Mouse (Mus musculus): ENCODE measurements around the gene Mx1. TPM values are rescaled to one million over a fixed set of nuclear protein-coding genes. Genes with fewer than 3 reads are reported as not detected.

The Mx1 gene
- polyA plus RNA-seq, 1 experiment from 2014 or later = not detected

DNA sequence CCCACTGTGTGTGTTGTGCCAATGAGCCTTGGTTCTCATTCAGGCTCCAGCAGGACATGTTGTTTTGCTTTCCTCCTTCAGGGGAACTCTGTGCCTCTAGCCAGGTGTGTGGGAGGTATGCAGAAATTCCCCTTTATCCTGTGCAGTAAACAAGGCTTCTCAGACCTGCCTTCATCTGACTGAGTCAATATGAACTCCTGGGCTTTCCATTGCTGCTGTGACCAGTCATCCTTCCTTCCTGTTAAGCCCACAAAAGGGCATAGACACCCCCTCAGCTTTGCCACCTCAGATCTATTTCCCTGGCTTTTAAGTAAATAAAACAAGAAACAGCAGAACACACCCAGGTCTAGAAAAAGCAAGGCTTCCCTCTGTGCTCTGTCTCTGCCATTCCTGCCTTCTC is 61.0 kb downstream of the Mx1 start:
- Histone ChIP-seq H3K4me1 (no peaks in the 10 kb centered on the region), H3K27ac (replicated peaks) (no peak overlapping the region), H3K36me3 (no peaks in the 10 kb centered on the region), H3K9ac (replicated peaks) (no peak overlapping the region), H3K27me3 (no peaks in the 10 kb centered on the region), H3K4me2 (replicated peaks) (no peak overlapping the region), H3K4me3 (no peak overlapping the region), H3K9me3 (no peaks in the 10 kb centered on the region)
- no peak for ATAC-seq (replicated peaks)

GRCm38 (mm10) chr16:97399991-97400390 is 62.7 kb downstream of the Mx1 start:
- 93% methylated on average over 4 of the region's 4 CpGs for WGBS
- no peaks in the 10 kb centered on the region for H3K4me1 ChIP-seq
- no peak overlapping the region for H3K4me3 ChIP-seq
- H3K9me3 ChIP-seq = no peaks in the 10 kb centered on the region
- H3K27me3 ChIP-seq = no peaks in the 10 kb centered on the region
- H3K27ac ChIP-seq (replicated peaks) = no peak overlapping the region
- no peak for ATAC-seq (replicated peaks)
- H3K9ac ChIP-seq (replicated peaks) = no peak overlapping the region
- no peaks in the 10 kb centered on the region for H3K36me3 ChIP-seq
- no peak overlapping the region for H3K4me2 ChIP-seq (replicated peaks)

- no peak overlapping the region for H3K4me2 ChIP-seq (replicated peaks)
- ATAC-seq (replicated peaks) = no peak
- 93% methylated on average over 2 of the region's 2 CpGs for WGBS
- H3K27me3 ChIP-seq = no peaks in the 10 kb centered on the region
- H3K9me3 ChIP-seq = no peaks in the 10 kb centered on the region
- H3K4me1 ChIP-seq = no peaks in the 10 kb centered on the region
- no peak overlapping the region for H3K27ac ChIP-seq (replicated peaks)
- no peak overlapping the region for H3K9ac ChIP-seq (replicated peaks)
- H3K4me3 ChIP-seq = no peak overlapping the region
- no peaks in the 10 kb centered on the region for H3K36me3 ChIP-seq
Measured at GRCm38 (mm10) chr16:97397945-97398531, 64.7 kb downstream of the Mx1 start.

Other genes starting within 250 kb of the Mx1 start
- 1.0 and 2.1 TPM in 2 replicates for gene Bace2, start 106.2 kb downstream of the Mx1 start, polyA plus RNA-seq (2015; fragmentation: Nextera tagmentation; extraction: Ambion mirVana)
- gene Fam3b, start 51.9 kb upstream of the Mx1 start, polyA plus RNA-seq (2015; fragmentation: Nextera tagmentation; extraction: Ambion mirVana) = not detected in 2 replicates
- gene Tmprss2, start 148.3 kb upstream of the Mx1 start, polyA plus RNA-seq (2015; fragmentation: Nextera tagmentation; extraction: Ambion mirVana) = not detected in 2 replicates